Mouse (Mus musculus): Measurements from ENCODE around the gene Suco.

DNA sequence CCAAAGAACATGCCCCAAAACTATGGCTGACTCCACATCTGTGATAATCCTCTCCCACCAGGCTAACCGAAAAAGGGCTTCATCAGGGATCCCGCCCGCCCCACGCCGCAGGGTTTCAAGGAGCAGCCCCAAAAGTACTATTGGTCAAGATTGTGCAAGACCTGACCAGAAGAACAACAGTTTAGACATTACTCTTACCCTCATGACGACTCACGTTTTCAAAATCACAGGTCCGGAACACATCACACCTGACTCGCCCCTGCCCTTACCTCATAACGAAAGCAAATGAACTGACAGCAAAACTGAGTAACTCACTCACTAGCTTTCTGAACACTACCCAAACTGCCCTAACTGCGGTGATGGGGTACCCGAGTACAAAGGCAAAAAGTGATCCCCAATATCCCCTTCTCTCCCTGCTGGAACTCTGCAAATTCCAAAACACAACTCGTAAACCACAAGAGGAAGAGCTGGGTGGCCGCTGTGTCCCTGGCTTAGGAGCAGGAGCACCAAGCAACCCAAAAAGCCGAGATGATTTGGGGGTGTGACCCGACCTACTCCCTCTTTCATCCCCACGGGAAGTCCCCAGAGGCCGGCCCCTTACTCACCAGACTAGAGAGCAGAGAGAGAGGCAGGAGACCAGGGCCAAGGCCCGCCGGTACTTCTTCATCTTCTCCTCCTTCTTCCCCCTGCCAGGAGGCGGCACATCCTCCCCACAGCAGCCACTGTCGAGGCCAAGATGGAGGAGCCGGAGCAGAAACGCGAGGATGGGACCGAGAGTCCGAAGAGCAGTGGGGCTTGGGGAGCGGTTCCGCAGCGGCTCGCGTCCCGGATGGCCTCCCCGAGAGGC, 553 bp downstream of the Suco start:
- TF ChIP-seq CTCF (IDR thresholded peaks at IDR 0.05; ENCODE audit: borderline replicate concordance, extremely low read depth, insufficient read depth, insufficient read length) (no peak), POLR2A (IDR thresholded peaks at IDR 0.05; ENCODE audit: borderline replicate concordance, extremely low read depth, insufficient read depth, insufficient read length, poor library complexity, severe bottlenecking) (no peak)
